Mouse (Mus musculus) cerebellum, adult 2 months (tissue): Measurements from ENCODE around the gene Fbn1.

Source experiments
- CTCF ChIP-seq: fragments of 200-500 bp; IDR thresholded peaks from 2 replicates; pipeline ENCODE4 v1.5.1; 2011; ENCODE audit warnings: low read depth, mild to moderate bottlenecking, control low read depth, low read length, moderate library complexity, borderline replicate concordance; ENCODE audit not compliant: insufficient read depth
- POLR2A ChIP-seq: fragments of 200-500 bp; IDR thresholded peaks from 2 replicates; pipeline ENCODE4 v1.6.1; 2011; ENCODE audit warnings: low read length, control low read depth, borderline replicate concordance; ENCODE audit not compliant: insufficient read depth

DNA sequence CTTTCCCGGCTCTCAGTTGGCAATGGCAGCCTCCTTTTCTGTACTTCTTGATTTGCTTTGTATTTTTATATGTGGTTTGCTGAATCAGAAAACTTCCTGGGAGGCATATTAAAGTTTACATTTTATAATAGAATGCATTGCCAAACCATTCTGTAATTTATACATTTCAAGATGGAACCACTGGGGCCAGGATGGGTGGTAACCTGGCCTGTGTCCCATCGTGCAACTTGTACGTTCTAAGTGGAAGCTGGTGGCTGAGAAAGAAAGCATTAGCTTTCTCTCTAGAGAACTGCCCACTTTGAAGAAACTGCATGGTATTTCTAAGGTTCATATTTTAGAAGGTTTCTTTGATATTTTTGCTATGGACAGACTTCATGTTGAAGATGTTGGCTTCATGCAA lies 212.3 kb downstream of the Fbn1 start:
- TF ChIP-seq CTCF = no peak
- no peak for TF ChIP-seq POLR2A
